Mouse (Mus musculus): ENCODE data around the gene H2-M10.2.

GRCm38 (mm10) chr17:36248886-36249285, 37.4 kb downstream of the H2-M10.2 start:
- TF ChIP-seq EP300 (IDR thresholded peaks at IDR 0.05; ENCODE audit: insufficient read depth, low read depth, low read length) (no peak), CTCF (IDR thresholded peaks at IDR 0.05; ENCODE audit: low read depth, low read length) (no peak)
